Mouse (Mus musculus) monocyte, adult 5-6 weeks (primary cell): ENCODE data around the gene Gps1. TPM values are rescaled to one million over a fixed set of nuclear protein-coding genes. Genes with fewer than 3 reads are reported as not detected.

Source experiments
- ATAC-seq: fragments of 153-309, 156-312 bp; replicated peaks from 2 replicates; pipeline ENCODE4 v1.8.0; 2017; ENCODE audit warnings: mild to moderate bottlenecking; ENCODE audit not compliant: low TSS enrichment, insufficient number of reproducible peaks, severe bottlenecking, poor library complexity, low FRiP score
- total RNA-seq: library from RNA; stranded (forward); fragments of 200-1000, 200-491, 200-594 nt; gene quantifications from 3 replicates; pipeline ENCODE4 v1.2.3, GENCODE M21; 2017

Gps1 gene
- total RNA-seq, 1 experiment from 2014 or later, result 55.7 TPM

DNA sequence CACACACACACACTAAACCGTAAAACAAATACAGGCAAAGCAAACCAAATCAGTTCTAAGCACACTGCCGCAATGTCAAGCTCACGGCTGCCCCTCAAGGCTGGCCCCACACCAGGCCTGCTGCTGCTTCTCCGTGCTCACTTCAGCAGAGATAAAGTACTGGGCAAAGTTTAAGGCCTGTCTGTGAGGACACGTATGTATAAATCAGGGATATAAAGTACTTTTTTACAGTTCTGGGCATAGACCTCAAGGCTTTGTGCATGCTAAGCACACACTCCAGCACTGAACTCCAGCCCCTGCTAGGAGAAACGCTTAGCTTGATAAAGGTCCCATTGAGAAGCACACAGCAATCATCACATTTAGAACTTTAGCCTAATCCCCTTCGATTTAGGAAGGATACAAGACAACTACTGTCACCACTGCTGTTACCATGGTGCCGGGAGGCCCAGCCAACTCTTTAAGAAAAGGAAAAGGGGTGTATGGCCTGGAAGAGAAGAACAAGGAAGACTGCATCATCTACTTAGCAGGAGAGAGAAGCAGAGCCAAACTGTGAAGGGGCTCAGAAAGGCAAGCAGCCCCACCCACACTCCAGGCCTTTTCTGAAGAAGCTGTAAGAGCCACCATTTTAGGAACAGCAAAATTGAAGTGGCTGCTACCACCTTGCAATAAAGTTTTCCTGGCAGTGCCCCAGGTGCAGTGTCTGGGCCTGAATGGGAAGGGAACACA is 49.6 kb downstream of the Gps1 start:
- ATAC-seq, result no peak

Other genes starting within 250 kb of the Gps1 start
- gene Mcrip1, start 234.5 kb upstream of the Gps1 start, total RNA-seq, result 13.8 to 21.9 TPM (median 16.9 TPM) in 3 replicates
- not detected in 3 replicates for gene Ppp1r27, start 233.1 kb upstream of the Gps1 start, total RNA-seq
- gene P4hb, start 211.0 kb upstream of the Gps1 start, total RNA-seq, result 331 to 434 TPM (median 349 TPM) in 3 replicates
- 163 to 262 TPM (median 173 TPM) in 3 replicates for gene Arhgdia, start 202.6 kb upstream of the Gps1 start, total RNA-seq
- 78.4 to 113 TPM (median 112 TPM) in 3 replicates for gene Alyref, start 185.9 kb upstream of the Gps1 start, total RNA-seq
- gene Anapc11, start 185.9 kb upstream of the Gps1 start, total RNA-seq, result 18.5 to 31.2 TPM (median 26.5 TPM) in 3 replicates
- not detected in 3 replicates for gene Npb, start 175.8 kb upstream of the Gps1 start, total RNA-seq
- gene Pcyt2, start 166.3 kb upstream of the Gps1 start, total RNA-seq, result 26.9 to 43.7 TPM (median 32.9 TPM) in 3 replicates
- gene Sirt7, start 159.0 kb upstream of the Gps1 start, total RNA-seq, result 131 to 192 TPM (median 132 TPM) in 3 replicates
- 28.8 to 34.0 TPM (median 33.8 TPM) in 3 replicates for gene Mafg, start 150.7 kb upstream of the Gps1 start, total RNA-seq
- 0.57 to 0.58 TPM in 2 of 3 replicates, not detected in the other for gene Pycr1, start 140.5 kb upstream of the Gps1 start, total RNA-seq
- gene Myadml2, start 136.1 kb upstream of the Gps1 start, total RNA-seq, result not detected in 3 replicates
- not detected in 3 replicates for gene Notum, start 123.1 kb upstream of the Gps1 start, total RNA-seq
- gene Aspscr1, start 111.3 kb upstream of the Gps1 start, total RNA-seq, result 32.3 to 55.6 TPM (median 50.2 TPM) in 3 replicates
- gene Cenpx, start 70.5 kb upstream of the Gps1 start, total RNA-seq, result 27.0 to 58.3 TPM (median 41.9 TPM) in 3 replicates
- gene Lrrc45, start 70.3 kb upstream of the Gps1 start, total RNA-seq, result 39.7 to 45.3 TPM (median 41.0 TPM) in 3 replicates
- gene Rac3, start 62.8 kb upstream of the Gps1 start, total RNA-seq, result 7.1 to 9.7 TPM in 2 of 3 replicates, not detected in the other
- gene Dcxr, start 57.0 kb upstream of the Gps1 start, total RNA-seq, result 14.8 to 32.2 TPM (median 23.8 TPM) in 3 replicates
- gene Cbr2, start 52.2 kb upstream of the Gps1 start, total RNA-seq, result 2.0 TPM in 1 of 3 replicates, not detected in the others
- 2.3 to 66.8 TPM (median 12.5 TPM) in 3 replicates for gene Hmga1b, start 21.5 kb upstream of the Gps1 start, total RNA-seq
- 1.0 to 3.9 TPM (median 1.2 TPM) in 3 replicates for gene Rfng, start 65 bp upstream of the Gps1 start, total RNA-seq
- gene Dus1l, start 12.1 kb downstream of the Gps1 start, total RNA-seq, result 25.1 to 42.4 TPM (median 31.8 TPM) in 3 replicates
- 13.2 to 26.4 TPM (median 13.5 TPM) in 3 replicates for gene Fasn, start 40.3 kb downstream of the Gps1 start, total RNA-seq
- 0.39 to 0.57 TPM in 2 of 3 replicates, not detected in the other for gene Ccdc57, start 148.6 kb downstream of the Gps1 start, total RNA-seq
- 74.0 to 101 TPM (median 95.1 TPM) in 3 replicates for gene Slc16a3, start 164.2 kb downstream of the Gps1 start, total RNA-seq
- 139 to 159 TPM (median 146 TPM) in 3 replicates for gene Csnk1d, start 207.1 kb downstream of the Gps1 start, total RNA-seq